Mouse (Mus musculus): Measurements from ENCODE around the gene Gm15155.
"Not testable (repeated sequence)": the region's sequence is repeated elsewhere in the genome, so short reads cannot be mapped to it uniquely, and the experiment has no call there.

Gene Gm15155

DNA sequence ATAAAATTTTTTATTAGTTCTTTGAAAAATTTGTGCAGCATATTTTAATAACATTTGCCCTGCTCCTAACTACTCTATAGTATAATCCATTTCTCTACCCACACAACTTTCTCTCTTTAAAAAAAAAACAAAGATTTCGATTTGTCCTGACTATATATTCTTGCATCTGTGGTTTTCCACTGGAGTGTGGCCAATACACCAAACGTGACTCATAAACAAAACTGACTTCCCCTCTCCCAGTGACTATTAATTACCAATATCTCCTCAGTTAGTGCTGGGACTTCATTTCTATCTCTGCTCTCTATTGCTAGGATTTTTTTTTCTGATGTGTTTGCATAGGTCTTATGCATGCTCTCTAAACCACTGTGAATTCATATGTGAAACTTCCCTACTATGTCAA is 531.2 kb downstream of the Gm15155 start:
- no peak for DNase-seq (ENCODE audit: low read depth)

DNA sequence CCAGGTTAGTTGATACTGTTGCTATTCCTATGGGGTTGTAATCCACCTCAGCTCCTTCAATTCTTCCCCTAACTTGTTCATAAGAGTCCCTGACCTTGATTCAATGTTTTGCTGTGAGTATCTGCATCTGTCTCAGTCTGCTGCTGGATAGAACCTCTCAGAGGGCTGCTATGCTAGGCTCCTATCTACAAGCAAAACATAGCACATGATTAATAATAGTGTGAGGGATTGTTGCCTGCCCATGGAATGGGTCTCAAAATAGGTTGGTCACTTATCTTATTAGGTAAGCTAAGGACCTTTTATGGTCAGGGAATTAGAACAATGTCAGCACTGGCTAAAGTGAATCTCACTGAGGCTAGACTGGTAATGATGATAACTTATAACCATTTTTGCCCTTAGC is 547.0 kb downstream of the Gm15155 start:
- no peak for DNase-seq (ENCODE audit: low read depth)

DNA sequence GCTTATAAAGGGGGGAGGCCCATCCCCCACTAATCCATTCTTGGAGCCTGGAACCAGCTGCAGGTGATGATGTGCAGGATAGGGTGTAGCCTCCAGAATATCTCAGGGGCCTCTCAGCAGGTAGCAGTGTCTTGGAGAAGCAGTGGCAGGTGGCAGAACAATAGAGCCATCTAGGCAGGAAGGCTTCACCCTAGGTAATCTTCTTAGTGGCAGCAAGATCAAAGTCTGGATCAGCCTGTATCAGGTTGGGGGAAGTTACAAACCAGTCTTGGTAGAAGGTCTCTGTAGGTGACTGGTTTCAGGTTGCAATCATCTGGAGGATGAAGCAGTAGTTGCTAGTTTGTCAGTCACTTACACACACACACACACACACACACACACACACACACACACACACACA is 679.3 kb downstream of the Gm15155 start:
- DNase-seq (ENCODE audit: low read depth) = not testable (repeated sequence)

Data from c-Kit-positive CD71-negative TER-119-negative erythroid progenitor cells, embryonic 14.5 days (primary cell).